Mouse (Mus musculus): ENCODE measurements around the gene Hoxb9.

- TF ChIP-seq CTCF (IDR thresholded peaks at IDR 0.05; ENCODE audit: control insufficient read depth, insufficient read depth, insufficient read length) (no peak), MAX (IDR thresholded peaks at IDR 0.05) (no peak), CEBPB (IDR thresholded peaks at IDR 0.05; ENCODE audit: low read depth) (no peak), MYOD1 (IDR thresholded peaks at IDR 0.05; ENCODE audit: control insufficient read depth, insufficient read length, low read depth) (no peak)
Measured at GRCm38 (mm10) chr11:96223813-96224212, 47.4 kb upstream of the Hoxb9 start.

All from C2C12 (cell line).